13 mouse cellular contexts compared by ENCODE assay signal in genomic region chr4:65508101-65508500, GRCm38 (mm10).
DNase-seq lines count a peak whose midpoint lies in the region; ATAC-seq and TF ChIP-seq lines count a peak whose summit lies in the region.
"Had no signal": no experiment of that assay in that cellular context is flagged by ENCODE, and none has a peak within 500 bp of the region (broad histone marks: within the 10 kb centered on the region; RNA-seq: fewer than 3 reads in every experiment).

No protein-coding gene starts in this region.

- no peak overlapping the region for H3K4me2 ChIP-seq in heart, embryonic 12.5 days
- H3K4me2 ChIP-seq in liver, embryonic 12.5 days = no peak overlapping the region
- H3K4me2 ChIP-seq: embryonic facial prominence, embryonic 12.5 days; liver, embryonic 11.5 days; neural tube, embryonic 13.5 days had no signal

- H3K9ac ChIP-seq in heart, adult 2 months (ENCODE audit: low read depth, low read length) = no peak overlapping the region
- no peak overlapping the region for H3K9ac ChIP-seq in heart, embryonic 12.5 days
- no peak overlapping the region for H3K9ac ChIP-seq in liver, embryonic 12.5 days
- H3K9ac ChIP-seq: embryonic facial prominence, embryonic 12.5 days; neural tube, embryonic 13.5 days had no signal

- H3K9me3 ChIP-seq in heart, embryonic 12.5 days (replicated peaks) = no peaks in the 10 kb centered on the region
- H3K9me3 ChIP-seq in liver, embryonic 12.5 days (replicated peaks) = no peaks in the 10 kb centered on the region
- H3K9me3 ChIP-seq: embryonic facial prominence, embryonic 12.5 days; midbrain, embryonic 10.5 days; neural tube, embryonic 13.5 days had no signal

- H3K79me2 ChIP-seq in heart, adult 2 months (replicated peaks; ENCODE audit: control insufficient read depth, insufficient read depth, low read length) = no peaks in the 10 kb centered on the region

- H3K4me3 ChIP-seq in heart, adult 2 months = no peak overlapping the region
- no peak overlapping the region for H3K4me3 ChIP-seq in heart, embryonic 12.5 days
- no peak overlapping the region for H3K4me3 ChIP-seq in liver, embryonic 12.5 days
- H3K4me3 ChIP-seq: embryonic facial prominence, embryonic 12.5 days; midbrain, embryonic 10.5 days; neural tube, embryonic 13.5 days had no signal

- no peak for TF ChIP-seq POLR2A in heart, adult 2 months (IDR thresholded peaks at IDR 0.05; ENCODE audit: insufficient read depth, low read depth, low read length)
- no peak for TF ChIP-seq POLR2A in brain, embryonic 14.5 days (IDR thresholded peaks at IDR 0.05; ENCODE audit: borderline replicate concordance, extremely low read depth, insufficient read depth, insufficient read length, poor library complexity, severe bottlenecking)

- TF ChIP-seq EP300 in heart, adult 2 months (IDR thresholded peaks at IDR 0.05; ENCODE audit: insufficient read depth, low read depth, low read length) = no peak

- H3K4me1 ChIP-seq in heart, adult 2 months (ENCODE audit: control insufficient read depth, insufficient read depth, low read length) = no peaks in the 10 kb centered on the region; the same call in 1 of the 2 replicates
- no peaks in the 10 kb centered on the region for H3K4me1 ChIP-seq in heart, embryonic 12.5 days (replicated peaks)
- no peaks in the 10 kb centered on the region for H3K4me1 ChIP-seq in liver, embryonic 12.5 days
- H3K4me1 ChIP-seq: embryonic facial prominence, embryonic 12.5 days; midbrain, embryonic 10.5 days; neural tube, embryonic 13.5 days had no signal

- 44% methylated on average over 2 of the region's 2 CpGs for WGBS in heart, adult 2 months
- 54% methylated on average over 2 of the region's 2 CpGs for WGBS in heart, embryonic 12.5 days
- 47% methylated on average over 2 of the region's 2 CpGs for WGBS in liver, embryonic 12.5 days (ENCODE audit: insufficient replicate concordance)

- TF ChIP-seq CTCF in heart, adult 2 months (IDR thresholded peaks at IDR 0.05) = no peak
- TF ChIP-seq CTCF in brain, embryonic 14.5 days (IDR thresholded peaks at IDR 0.05; ENCODE audit: borderline replicate concordance, extremely low read depth, insufficient read depth, insufficient read length) = no peak

- intact Hi-C loops in heart, adult 2 months (cut with DNase I) = no loop called here
- intact Hi-C loops in heart, postnatal 14 days (cut with DNase I) = no loop called here

- DNase-seq in heart, adult 2 months = peak; percentile 53 to 54
- DNase-seq in NIH3T3 (ENCODE audit: low read depth) = peak; percentile 50
- peak; percentile 36 for DNase-seq in brain, embryonic 14.5 days (ENCODE audit: low read depth)
- DNase-seq in heart, postnatal 14 days = peak; percentile 44 to 64
- DNase-seq in thymus, postnatal 4 days = no peak
- no peak for DNase-seq in neural tube, embryonic 10.5 days (ENCODE audit: extremely low spot score, low spot score)
- DNase-seq: thymus, adult 2 months had no signal

- H3K36me3 ChIP-seq in heart, adult 2 months (ENCODE audit: control insufficient read depth, insufficient read depth, low read length) = no peaks in the 10 kb centered on the region; the same call in 1 of the 2 replicates
- no peaks in the 10 kb centered on the region for H3K36me3 ChIP-seq in heart, embryonic 12.5 days
- no peaks in the 10 kb centered on the region for H3K36me3 ChIP-seq in liver, embryonic 12.5 days
- H3K36me3 ChIP-seq: embryonic facial prominence, embryonic 12.5 days; midbrain, embryonic 10.5 days; neural tube, embryonic 13.5 days had no signal

- ATAC-seq in heart, embryonic 12.5 days (ENCODE audit: insufficient number of reproducible peaks, low FRiP score) = no peak
- no peak for ATAC-seq in liver, embryonic 12.5 days

- no peaks in the 10 kb centered on the region for H3K27me3 ChIP-seq in heart, adult 2 months (ENCODE audit: control insufficient read depth, insufficient read depth, low read length)
- no peaks in the 10 kb centered on the region for H3K27me3 ChIP-seq in heart, embryonic 12.5 days (replicated peaks)
- H3K27me3 ChIP-seq in liver, embryonic 12.5 days (replicated peaks) = no peaks in the 10 kb centered on the region
- H3K27me3 ChIP-seq: embryonic facial prominence, embryonic 12.5 days; neural tube, embryonic 13.5 days had no signal

- H3K27ac ChIP-seq in heart, adult 2 months = peak overlapping the region; percentile 23; the same call in 1 of the 2 replicates
- no peak overlapping the region for H3K27ac ChIP-seq in heart, embryonic 12.5 days (ENCODE audit: poor library complexity, severe bottlenecking)
- H3K27ac ChIP-seq in liver, embryonic 12.5 days = no peak overlapping the region
- H3K27ac ChIP-seq: embryonic facial prominence, embryonic 12.5 days; midbrain, embryonic 10.5 days; neural tube, embryonic 13.5 days had no signal

Comparison
In these comparisons a context has a peak if more than half of its experiments do, and no peak if none do; other contexts are left out.
1. DNase-seq: peak in heart, adult 2 months (2 of 2), NIH3T3 (single experiment), brain, embryonic 14.5 days (single experiment) and heart, postnatal 14 days (2 of 2); none in thymus, postnatal 4 days (single experiment) and neural tube, embryonic 10.5 days (single experiment).